Mouse (Mus musculus): Measurements from ENCODE around the gene Ctdnep1. TPM values are rescaled to one million over a fixed set of nuclear protein-coding genes. Genes with fewer than 3 reads are reported as not detected.

The Ctdnep1 gene
- total RNA-seq, 2 experiments from 2014 or later: 111 to 121 TPM

- DNase-seq (ENCODE audit: low spot score in 2 of 2): no peak
These were observed 1.3 kb downstream of the Ctdnep1 start, which contains the start of gene Elp5 for GRCm38 (mm10) chr11:69982225-69982624. Gene Elp5, minus strand, starts transcription at chr11:69982517.

- DNase-seq (ENCODE audit: low spot score in 2 of 2): no peak
These were observed 1.9 kb downstream of the Ctdnep1 start for GRCm38 (mm10) chr11:69982877-69983276.

GRCm38 (mm10) chr11:69983377-69983776, 2.4 kb downstream of the Ctdnep1 start:
- no peak for DNase-seq (ENCODE audit: low spot score in 2 of 2)

- DNase-seq (ENCODE audit: low spot score in 2 of 2): no peak
These were observed 3.5 kb downstream of the Ctdnep1 start for GRCm38 (mm10) chr11:69984431-69984830.

- DNase-seq (ENCODE audit: low spot score in 2 of 2): no peak
These were observed 9.0 kb downstream of the Ctdnep1 start for GRCm38 (mm10) chr11:69989949-69990348.

- peak; percentile 95 to 96 for DNase-seq (ENCODE audit: low spot score in 2 of 2)
These were observed 10.1 kb downstream of the Ctdnep1 start, which contains the start of gene Gabarap for GRCm38 (mm10) chr11:69990850-69991691. Gene Gabarap, plus strand, starts transcription at chr11:69991143.

- no peak for DNase-seq (ENCODE audit: low spot score in 2 of 2)
These were observed 10.8 kb downstream of the Ctdnep1 start for GRCm38 (mm10) chr11:69991711-69992110.

GRCm38 (mm10) chr11:69992396-69992795, 11.4 kb downstream of the Ctdnep1 start:
- DNase-seq (ENCODE audit: low spot score in 2 of 2): no peak

GRCm38 (mm10) chr11:69992932-69993331, 12.0 kb downstream of the Ctdnep1 start:
- DNase-seq (ENCODE audit: low spot score in 2 of 2): no peak

GRCm38 (mm10) chr11:69994401-69995090, 13.6 kb downstream of the Ctdnep1 start:
- no peak for DNase-seq (ENCODE audit: low spot score in 2 of 2)

GRCm38 (mm10) chr11:69995391-69995960, 14.5 kb downstream of the Ctdnep1 start, which contains the start of gene Phf23:
Gene Phf23, plus strand, starts transcription at chr11:69995777.
- DNase-seq (ENCODE audit: low spot score in 2 of 2): peak; percentile 95 to 97

- DNase-seq (ENCODE audit: low spot score in 2 of 2): peak in 1 of 2 experiments; percentile 34
These were observed 15.5 kb downstream of the Ctdnep1 start for GRCm38 (mm10) chr11:69996161-69997061.

GRCm38 (mm10) chr11:69997070-69997509, 16.1 kb downstream of the Ctdnep1 start:
- DNase-seq (ENCODE audit: low spot score in 2 of 2): peak; percentile 63 to 69

- DNase-seq (ENCODE audit: low spot score in 2 of 2): peak in 1 of 2 experiments; percentile 3
These were observed 17.9 kb downstream of the Ctdnep1 start for GRCm38 (mm10) chr11:69998567-69999491.

- DNase-seq (ENCODE audit: low spot score in 2 of 2): no peak
These were observed 18.7 kb downstream of the Ctdnep1 start for GRCm38 (mm10) chr11:69999666-70000065.

- peak; percentile 84 to 88 for DNase-seq (ENCODE audit: low spot score in 2 of 2)
These were observed 19.5 kb downstream of the Ctdnep1 start, which contains the start of gene Dvl2 for GRCm38 (mm10) chr11:70000396-70000898. Gene Dvl2, plus strand, starts transcription at chr11:70000595.

- DNase-seq (ENCODE audit: low spot score in 2 of 2): no peak
These were observed 20.2 kb downstream of the Ctdnep1 start for GRCm38 (mm10) chr11:70001159-70001558.

GRCm38 (mm10) chr11:70001865-70002264, 20.9 kb downstream of the Ctdnep1 start:
- DNase-seq (ENCODE audit: low spot score in 2 of 2): peak in 1 of 2 experiments; percentile 3

- no peak for DNase-seq (ENCODE audit: low spot score in 2 of 2)
These were observed 21.5 kb downstream of the Ctdnep1 start for GRCm38 (mm10) chr11:70002471-70002870.
